Mouse (Mus musculus) embryo, embryonic 11 days (tissue): ENCODE measurements around the gene Sh3bp2.
"Not testable (repeated sequence)": the region's sequence is repeated elsewhere in the genome, so short reads cannot be mapped to it uniquely, and the experiment has no call there.

Experiments used
- DNase-seq: peaks from one replicate; pipeline ENCODE4 v3.0.0-alpha.2; 2015

Gene Sh3bp2

GRCm38 (mm10) chr5:34527352-34527751 lies 1.7 kb downstream of the Sh3bp2 start:
- DNase-seq, result no peak

GRCm38 (mm10) chr5:34528724-34529123 lies 3.1 kb downstream of the Sh3bp2 start:
- no peak for DNase-seq

- no peak for DNase-seq
Observed at GRCm38 (mm10) chr5:34530116-34530515, 4.5 kb downstream of the Sh3bp2 start.

- no peak for DNase-seq
Observed at GRCm38 (mm10) chr5:34530687-34531086, 5.0 kb downstream of the Sh3bp2 start.

- no peak for DNase-seq
Observed at GRCm38 (mm10) chr5:34533066-34533465, 7.4 kb downstream of the Sh3bp2 start.

GRCm38 (mm10) chr5:34533820-34534219 lies 8.2 kb downstream of the Sh3bp2 start:
- no peak for DNase-seq

GRCm38 (mm10) chr5:34534776-34535581 lies 9.3 kb downstream of the Sh3bp2 start:
- no peak for DNase-seq

GRCm38 (mm10) chr5:34535831-34536230 lies 10.2 kb downstream of the Sh3bp2 start:
- DNase-seq, result no peak

GRCm38 (mm10) chr5:34538079-34538478 lies 12.4 kb downstream of the Sh3bp2 start:
- no peak for DNase-seq

GRCm38 (mm10) chr5:34538527-34538926 lies 12.9 kb downstream of the Sh3bp2 start:
- peak; percentile 38 for DNase-seq

- DNase-seq, result no peak
Observed at GRCm38 (mm10) chr5:34539121-34539520, 13.5 kb downstream of the Sh3bp2 start.

GRCm38 (mm10) chr5:34542166-34542565 lies 16.5 kb downstream of the Sh3bp2 start:
- DNase-seq, result no peak

GRCm38 (mm10) chr5:34543114-34543513 lies 17.5 kb downstream of the Sh3bp2 start:
- DNase-seq, result no peak

GRCm38 (mm10) chr5:34547410-34547809 lies 21.8 kb downstream of the Sh3bp2 start:
- peak; percentile 45 for DNase-seq

GRCm38 (mm10) chr5:34549135-34549482 lies 23.5 kb downstream of the Sh3bp2 start:
- no peak for DNase-seq

GRCm38 (mm10) chr5:34549483-34550221 lies 24.0 kb downstream of the Sh3bp2 start:
- DNase-seq, result peak; percentile 89

- DNase-seq, result peak; percentile 8
Observed at GRCm38 (mm10) chr5:34550251-34550650, 24.6 kb downstream of the Sh3bp2 start.

GRCm38 (mm10) chr5:34551821-34552220 lies 26.2 kb downstream of the Sh3bp2 start:
- no peak for DNase-seq

GRCm38 (mm10) chr5:34563854-34564253 lies 38.2 kb downstream of the Sh3bp2 start:
- DNase-seq, result no peak

- no peak for DNase-seq
Observed at GRCm38 (mm10) chr5:34564291-34564690, 38.7 kb downstream of the Sh3bp2 start.

- DNase-seq, result no peak
Observed at GRCm38 (mm10) chr5:34565545-34566283, 40.1 kb downstream of the Sh3bp2 start.

GRCm38 (mm10) chr5:34571551-34571950 lies 45.9 kb downstream of the Sh3bp2 start:
- DNase-seq, result no peak

- not testable (repeated sequence) for DNase-seq
Observed at GRCm38 (mm10) chr5:34572568-34572967, 46.9 kb downstream of the Sh3bp2 start.
